Mouse (Mus musculus) CH12.LX (cell line): Measurements from ENCODE around the gene Uvrag. TPM values are rescaled to one million over a fixed set of nuclear protein-coding genes. Genes with fewer than 3 reads are reported as not detected.
A peak's percentile ranks its signal among the peaks of the same experiment; 100 is the strongest.

Experiments
- DNase-seq: peaks from one replicate; pipeline ENCODE4 v3.0.0-alpha.2; 2013; ENCODE audit errors: extremely low read depth
- H3K27ac ChIP-seq: 2 replicates; pipeline ENCODE4 v1.5.1; 2012; ENCODE audit warnings: low read depth, mild to moderate bottlenecking, control low read depth, moderate library complexity; ENCODE audit not compliant: insufficient read depth
- H3K27me3 ChIP-seq: replicated peaks from 2 replicates; pipeline ENCODE3; 2012; ENCODE audit warnings: inconsistent platforms
- H3K36me3 ChIP-seq, 2 experiments: replicated peaks in 1 of 2; 2 replicates each; pipeline versions ENCODE3 to v1.6.1; 2012; ENCODE audit warnings: inconsistent platforms in 1 of 2, low read length in 1 of 2, mild to moderate bottlenecking in 1 of 2, mixed read lengths in 1 of 2, moderate library complexity in 1 of 2; ENCODE audit not compliant: control insufficient read depth in 1 of 2, insufficient read depth in 1 of 2
- H3K4me1 ChIP-seq, 2 experiments: 2 replicates each; pipeline ENCODE4 v1.6.1; 2012; ENCODE audit warnings: inconsistent platforms in 1 of 2, moderate library complexity in 1 of 2; ENCODE audit not compliant: insufficient read depth in 2 of 2, control insufficient read depth in 1 of 2
- H3K4me2 ChIP-seq: 2 replicates; pipeline ENCODE4 v1.6.1; 2012; ENCODE audit warnings: low read depth, mild to moderate bottlenecking, control low read depth; ENCODE audit not compliant: poor library complexity, insufficient read depth, severe bottlenecking
- H3K4me3 ChIP-seq, 3 experiments: fragments of 150-350 bp in 1 of 3; sonication (generic) in 1 of 3; replicated peaks in 1 of 3; 2 replicates each; pipeline versions ENCODE3 to v1.5.1; 2011 to 2012; ENCODE audit warnings: low read depth in 2 of 3, low read length in 2 of 3, mild to moderate bottlenecking in 2 of 3, moderate library complexity in 2 of 3, control low read depth in 1 of 3, improper control_type of control experiment in 1 of 3, inconsistent platforms in 1 of 3, mixed read lengths in 1 of 3; ENCODE audit not compliant: poor library complexity in 1 of 3
- H3K79me2 ChIP-seq: replicated peaks from 2 replicates; pipeline ENCODE4 v1.6.1; 2012; ENCODE audit warnings: mild to moderate bottlenecking, moderate library complexity; ENCODE audit not compliant: control insufficient read depth, poor library complexity, insufficient read depth, severe bottlenecking; ENCODE audit errors: extremely low read depth
- H3K9ac ChIP-seq: 2 replicates; pipeline ENCODE4 v1.6.1; 2012; ENCODE audit warnings: low read depth, mild to moderate bottlenecking, control low read depth, moderate library complexity; ENCODE audit not compliant: insufficient read depth
- H3K9me3 ChIP-seq: replicated peaks from 2 replicates; pipeline ENCODE3; 2012; ENCODE audit warnings: low read length, inconsistent platforms, mixed read lengths
- CHD1 ChIP-seq: IDR thresholded peaks from 2 replicates; pipeline ENCODE4 v1.6.1; 2012; ENCODE audit warnings: low read depth, low read length, improper control_type of control experiment, inconsistent platforms
- ELF1 ChIP-seq: IDR thresholded peaks from 2 replicates; pipeline ENCODE4 v1.6.1; 2014; ENCODE audit warnings: low read depth, mild to moderate bottlenecking, inconsistent platforms, low read length, improper control_type of control experiment
- EP300 ChIP-seq: IDR thresholded peaks from 2 replicates; pipeline ENCODE4 v1.6.1; 2011; ENCODE audit warnings: low read length, improper control_type of control experiment
- HCFC1 ChIP-seq: IDR thresholded peaks from 2 replicates; pipeline ENCODE4 v1.6.1; 2012; ENCODE audit warnings: low read depth, mild to moderate bottlenecking, inconsistent platforms, low read length, improper control_type of control experiment
- IRF4 ChIP-seq: IDR thresholded peaks from 2 replicates; pipeline ENCODE4 v1.6.1; 2014; ENCODE audit warnings: low read depth, mild to moderate bottlenecking, inconsistent platforms, low read length, improper control_type of control experiment
- JUN ChIP-seq: IDR thresholded peaks from 2 replicates; pipeline ENCODE4 v1.6.1; 2011; ENCODE audit warnings: low read depth, mild to moderate bottlenecking, low read length, improper control_type of control experiment, moderate library complexity; ENCODE audit not compliant: insufficient read depth
- JUND ChIP-seq: conservative IDR thresholded peaks from 2 replicates; pipeline ENCODE4 v1.6.1; 2011; ENCODE audit warnings: low read depth, low read length, improper control_type of control experiment
- KAT2A ChIP-seq: IDR thresholded peaks from 2 replicates; pipeline ENCODE4 v1.6.1; 2012; ENCODE audit warnings: low read length, improper control_type of control experiment, inconsistent platforms; ENCODE audit not compliant: insufficient replicate concordance
- MAFK ChIP-seq: IDR thresholded peaks from 2 replicates; pipeline ENCODE4 v1.6.1; 2011; ENCODE audit warnings: low read length, improper control_type of control experiment; ENCODE audit not compliant: insufficient replicate concordance
- MAX ChIP-seq: IDR thresholded peaks from 2 replicates; pipeline ENCODE4 v1.6.1; 2011; ENCODE audit warnings: low read length, improper control_type of control experiment
- MAZ ChIP-seq: IDR thresholded peaks from 2 replicates; pipeline ENCODE4 v1.6.1; 2012; ENCODE audit warnings: low read depth, mild to moderate bottlenecking, inconsistent platforms, low read length, improper control_type of control experiment, moderate library complexity
- MEF2A ChIP-seq: IDR thresholded peaks from 2 replicates; pipeline ENCODE4 v1.6.1; 2014; ENCODE audit warnings: low read depth, mild to moderate bottlenecking, inconsistent platforms, low read length, improper control_type of control experiment, borderline replicate concordance
- MYC ChIP-seq: IDR thresholded peaks from 2 replicates; pipeline ENCODE4 v1.6.1; 2011; ENCODE audit warnings: low read depth, mild to moderate bottlenecking, improper control_type of control experiment, low read length
- NELFE ChIP-seq: IDR thresholded peaks from 2 replicates; pipeline ENCODE4 v1.6.1; 2011; ENCODE audit warnings: low read depth, low read length, improper control_type of control experiment
- NRF1 ChIP-seq: IDR thresholded peaks from 2 replicates; pipeline ENCODE4 v1.6.1; 2014; ENCODE audit warnings: low read depth, mild to moderate bottlenecking, inconsistent platforms, low read length, improper control_type of control experiment, moderate library complexity
- POLR2A ChIP-seq: IDR thresholded peaks from 2 replicates; pipeline ENCODE4 v1.6.1; 2011; ENCODE audit warnings: low read depth, mild to moderate bottlenecking, improper control_type of control experiment, low read length
- POLR2AphosphoS2 ChIP-seq: IDR thresholded peaks from 2 replicates; pipeline ENCODE4 v1.6.1; 2011; ENCODE audit warnings: low read depth, low read length, improper control_type of control experiment
- UBTF ChIP-seq: IDR thresholded peaks from 2 replicates; pipeline ENCODE4 v1.6.1; 2012; ENCODE audit warnings: low read depth, mild to moderate bottlenecking, inconsistent platforms, low read length, improper control_type of control experiment, moderate library complexity
- USF1 ChIP-seq: IDR thresholded peaks from 2 replicates; pipeline ENCODE4 v1.6.1; 2014; ENCODE audit warnings: low read depth, mild to moderate bottlenecking, inconsistent platforms, low read length, improper control_type of control experiment
- ZKSCAN1 ChIP-seq: IDR thresholded peaks from 2 replicates; pipeline ENCODE4 v1.6.1; 2012; ENCODE audit warnings: low read depth, inconsistent platforms, low read length, improper control_type of control experiment, borderline replicate concordance
- ZMIZ1 ChIP-seq: IDR thresholded peaks from 2 replicates; pipeline ENCODE4 v1.6.1; 2012; ENCODE audit warnings: low read depth, mild to moderate bottlenecking, inconsistent platforms, low read length, improper control_type of control experiment
- ZNF384 ChIP-seq: IDR thresholded peaks from 2 replicates; pipeline ENCODE4 v1.6.1; 2012; ENCODE audit warnings: low read depth, low read length, improper control_type of control experiment, inconsistent platforms
- dilution Hi-C: fragments of 300-500 bp; cut with MboI; formaldehyde crosslinking; loops from 2 replicates; pipeline ENCODE4 v1.14.3; 2020; ENCODE audit warnings: low sequenced_read_pairs; ENCODE audit not compliant: extremely low pct_unique_long_range_greater_than_20kb, extremely low pct_ligation_motif_present
- in situ Hi-C: fragments of 300-500 bp; cut with MboI; formaldehyde crosslinking; loops from 3 replicates; pipeline ENCODE4 v1.14.3; 2019; ENCODE audit warnings: low sequenced_read_pairs, low pct_ligation_motif_present, low pct_unique_long_range_greater_than_20kb, mixed read lengths
- polyA plus RNA-seq: library from polyadenylated mRNA; unstranded; fragments of >175 nt; gene quantifications from 2 replicates; pipeline ENCODE4 v1.2.1, GENCODE M21; 2012; ENCODE audit warnings: low read depth; ENCODE audit not compliant: insufficient read length
- total RNA-seq, 2 experiments: library from RNA; depleted of rRNA; stranded (reverse); fragments of 300-350 nt in 1 of 2; fragments of >200 nt in 1 of 2; gene quantifications; 2 replicates each; pipeline ENCODE4 v1.2.3; 2012 to 2014

Uvrag gene
- total and polyA plus RNA-seq, 3 experiments: 20.6 to 47.4 (median 37.5) TPM

DNA sequence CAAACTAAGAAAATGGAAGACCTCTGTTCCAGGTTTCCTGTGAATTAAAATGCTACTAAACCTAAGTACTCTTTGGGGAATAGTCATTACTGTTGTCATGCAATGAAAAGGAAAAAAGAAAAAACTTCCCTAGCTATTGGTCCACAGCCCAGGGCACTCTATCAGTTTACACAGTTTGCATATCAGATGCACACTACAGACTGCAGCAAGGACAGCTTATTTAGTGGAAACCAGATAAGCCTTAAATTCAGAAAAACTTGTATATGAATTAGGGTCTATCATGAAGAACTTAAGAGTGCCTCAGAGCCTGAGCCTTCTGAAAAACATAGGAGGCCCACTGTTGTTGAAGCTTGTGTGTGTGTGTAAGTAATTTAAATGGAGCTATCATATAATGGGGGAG lies 142.2 kb downstream of the Uvrag start:
- H3K79me2 ChIP-seq: no peaks in the 10 kb centered on the region
- no peak overlapping the region for H3K4me2 ChIP-seq
- dilution Hi-C loops (no loop called here), in situ Hi-C loops (no loop called here)
- no peak overlapping the region for H3K27ac ChIP-seq
- H3K27me3 ChIP-seq: no peaks in the 10 kb centered on the region
- H3K36me3 ChIP-seq: peaks cover 0 to 62% of the 10 kb centered on the region in 2 experiments
- no peaks in the 10 kb centered on the region for H3K9me3 ChIP-seq
- no peak overlapping the region for H3K4me3 ChIP-seq
- no peak for DNase-seq
- no peak for TF ChIP-seq IRF4
- no peak for TF ChIP-seq JUND
- TF ChIP-seq POLR2A: no peak
- no peak overlapping the region for H3K9ac ChIP-seq
- H3K4me1 ChIP-seq: peaks cover 2 to 60% of the 10 kb centered on the region in 2 experiments; a peak in 3 of 4 replicates

- Histone ChIP-seq H3K4me2 (no peak overlapping the region), H3K36me3 (peaks cover 0 to 60% of the 10 kb centered on the region in 2 experiments), H3K9ac (no peak overlapping the region), H3K79me2 (no peaks in the 10 kb centered on the region), H3K27ac (no peak overlapping the region), H3K4me3 (no peak overlapping the region)
- dilution Hi-C loops: no loop called here
- DNase-seq: peak; percentile 32
- in situ Hi-C loops: no loop called here
- TF ChIP-seq USF1 (no peak), ZNF384 (peak; percentile 58), IRF4 (0 out of 2 replicates have a peak, but pooled peaks have one; percentile 10)
- TF ChIP-seq, all 38 proteins: peak for 2
- Histone ChIP-seq H3K9me3 (no peaks in the 10 kb centered on the region), H3K4me1 (peaks cover 2 to 68% of the 10 kb centered on the region in 2 experiments; a peak in 3 of 4 replicates), H3K27me3 (no peaks in the 10 kb centered on the region)
Measured at GRCm38 (mm10) chr7:98997760-98998159, 143.2 kb downstream of the Uvrag start.

DNA sequence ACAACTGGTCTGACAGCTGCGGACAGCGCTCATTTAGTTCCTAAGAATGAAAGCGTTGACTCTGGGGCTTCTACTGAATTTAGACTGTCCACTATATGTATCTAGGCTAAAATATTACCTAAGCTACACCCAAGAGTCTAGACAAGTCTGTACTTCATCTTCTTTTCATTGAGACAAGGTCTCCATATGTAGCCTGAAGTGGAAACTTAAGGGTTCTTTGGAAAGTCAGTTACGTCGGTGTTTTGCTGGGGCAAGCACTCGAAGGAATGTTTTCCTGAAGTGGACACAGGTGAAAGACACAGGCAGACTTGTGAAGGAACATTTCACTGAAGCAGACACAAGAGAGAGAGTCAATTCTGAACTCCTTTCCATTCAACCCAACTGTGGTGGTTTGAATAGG lies 144.2 kb downstream of the Uvrag start:
- in situ Hi-C loops (no loop called here), dilution Hi-C loops (no loop called here)
- no peak overlapping the region for H3K4me2 ChIP-seq
- TF ChIP-seq MAX (no peak), USF1 (no peak), NELFE (no peak), CHD1 (no peak), MAFK (no peak), MEF2A (no peak), EP300 (no peak), MYC (no peak), JUN (no peak), NRF1 (no peak), IRF4 (no peak), ZKSCAN1 (no peak), UBTF (no peak), POLR2AphosphoS2 (no peak), HCFC1 (no peak), KAT2A (no peak), JUND (no peak), ELF1 (no peak), ZMIZ1 (no peak), MAZ (no peak)
- no peaks in the 10 kb centered on the region for H3K27me3 ChIP-seq
- H3K4me3 ChIP-seq: no peak overlapping the region
- no peaks in the 10 kb centered on the region for H3K79me2 ChIP-seq
- H3K4me1 ChIP-seq: peaks cover 2 to 66% of the 10 kb centered on the region in 2 experiments; a peak in 3 of 4 replicates
- no peaks in the 10 kb centered on the region for H3K9me3 ChIP-seq
- no peak overlapping the region for H3K9ac ChIP-seq
- peaks cover 2 to 64% of the 10 kb centered on the region in 2 experiments for H3K36me3 ChIP-seq
- H3K27ac ChIP-seq: no peak overlapping the region
- no peak for DNase-seq
